Mouse (Mus musculus): ENCODE results near the gene Nectin2. TPM values are rescaled to one million over a fixed set of nuclear protein-coding genes. Genes with fewer than 3 reads are reported as not detected.

Nectin2 gene
- polyA plus RNA-seq, 1 experiment from 2014 or later: 112 TPM

DNA sequence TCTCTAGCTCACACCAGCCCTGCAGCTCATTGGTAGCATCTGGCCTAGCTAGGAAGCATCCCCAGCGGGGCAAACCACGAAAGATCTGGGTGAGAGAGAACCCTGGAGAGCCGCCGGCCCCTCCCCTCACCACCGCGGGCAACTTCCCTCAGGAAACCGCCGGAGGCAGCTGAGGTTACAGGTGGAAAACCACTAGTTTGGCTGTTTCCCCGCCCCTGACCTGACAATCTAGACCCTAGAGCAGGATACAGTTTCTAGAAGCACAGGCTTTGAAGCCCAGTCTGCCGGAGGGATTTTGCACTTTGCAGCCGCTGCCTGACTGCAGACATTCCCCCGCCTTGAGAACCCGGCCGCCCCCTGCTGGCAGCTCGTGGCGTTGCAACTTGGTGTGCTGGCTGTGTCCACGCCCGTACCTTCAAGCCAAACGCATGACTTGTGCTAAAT is 39.6 kb upstream of the Nectin2 start:
- DNase-seq (ENCODE audit: low spot score) (peak; percentile 93), ATAC-seq (replicated peaks; ENCODE audit: low FRiP score, low read depth) (peak; percentile 58)
- Histone ChIP-seq H3K36me3 (ENCODE audit: insufficient read depth, low read length) (no peaks in the 10 kb centered on the region), H3K9me3 (replicated peaks; ENCODE audit: low read length) (no peaks in the 10 kb centered on the region), H3K4me1 (replicated peaks; ENCODE audit: insufficient read depth, low read length) (no peaks in the 10 kb centered on the region), H3K27me3 (ENCODE audit: insufficient read depth, low read length) (no peaks in the 10 kb centered on the region), H3K27ac (no peak overlapping the region), H3K4me3 (replicated peaks; ENCODE audit: low read depth, low read length) (peak overlapping the region; percentile 21; the same call in 1 of the 2 replicates), H3K9ac (ENCODE audit: low read depth, low read length) (peak overlapping the region; percentile 39; the same call in 1 of the 2 replicates), H3K4me2 (ENCODE audit: low read length) (peak overlapping the region; percentile 51)
- WGBS: under 1% methylated on average over 19 of the region's 19 CpGs
- TF ChIP-seq CTCF (IDR thresholded peaks at IDR 0.05; ENCODE audit: low read depth): peak; percentile 99

DNA sequence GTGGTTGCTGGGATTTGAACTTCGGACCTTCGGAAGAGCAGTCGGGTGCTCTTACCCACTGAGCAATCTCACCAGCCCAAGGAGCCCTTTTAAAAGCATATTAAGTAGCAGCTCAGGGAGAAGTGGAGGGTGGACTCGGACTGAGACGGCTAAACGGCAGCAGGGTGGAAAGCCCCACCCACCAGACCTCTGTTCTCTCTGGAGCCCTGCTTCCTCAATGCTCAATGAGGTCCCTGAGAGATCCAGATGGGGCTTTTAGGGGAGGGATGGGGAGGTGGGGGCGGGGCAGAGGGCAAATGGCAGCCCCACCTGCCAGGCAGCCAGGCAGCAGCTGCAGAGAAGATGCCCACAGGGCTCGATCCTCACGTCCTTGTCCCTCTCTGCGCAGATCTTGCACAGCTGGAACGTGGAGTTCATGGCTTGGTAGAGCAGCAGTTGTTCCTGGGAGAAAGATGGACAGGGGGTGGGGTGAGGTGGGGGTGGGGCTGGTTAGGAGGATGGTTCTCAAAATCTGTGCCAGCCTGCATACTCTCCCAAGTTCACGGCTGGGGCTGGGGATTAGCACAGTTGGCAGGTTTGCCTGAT is 35.7 kb upstream of the Nectin2 start:
- no peak for TF ChIP-seq CTCF (IDR thresholded peaks at IDR 0.05; ENCODE audit: low read depth)
- no peak for ATAC-seq (replicated peaks; ENCODE audit: low FRiP score, low read depth)
- no peak for DNase-seq (ENCODE audit: low spot score)
- Histone ChIP-seq H3K36me3 (ENCODE audit: insufficient read depth, low read length) (no peaks in the 10 kb centered on the region), H3K27ac (no peak overlapping the region), H3K4me3 (replicated peaks; ENCODE audit: low read depth, low read length) (no peak overlapping the region), H3K4me1 (replicated peaks; ENCODE audit: insufficient read depth, low read length) (no peaks in the 10 kb centered on the region), H3K27me3 (ENCODE audit: insufficient read depth, low read length) (no peaks in the 10 kb centered on the region), H3K9me3 (replicated peaks; ENCODE audit: low read length) (no peaks in the 10 kb centered on the region), H3K4me2 (ENCODE audit: low read length) (no peak overlapping the region), H3K9ac (ENCODE audit: low read depth, low read length) (no peak overlapping the region)
- WGBS: 39% methylated on average over 12 of the region's 12 CpGs

DNA sequence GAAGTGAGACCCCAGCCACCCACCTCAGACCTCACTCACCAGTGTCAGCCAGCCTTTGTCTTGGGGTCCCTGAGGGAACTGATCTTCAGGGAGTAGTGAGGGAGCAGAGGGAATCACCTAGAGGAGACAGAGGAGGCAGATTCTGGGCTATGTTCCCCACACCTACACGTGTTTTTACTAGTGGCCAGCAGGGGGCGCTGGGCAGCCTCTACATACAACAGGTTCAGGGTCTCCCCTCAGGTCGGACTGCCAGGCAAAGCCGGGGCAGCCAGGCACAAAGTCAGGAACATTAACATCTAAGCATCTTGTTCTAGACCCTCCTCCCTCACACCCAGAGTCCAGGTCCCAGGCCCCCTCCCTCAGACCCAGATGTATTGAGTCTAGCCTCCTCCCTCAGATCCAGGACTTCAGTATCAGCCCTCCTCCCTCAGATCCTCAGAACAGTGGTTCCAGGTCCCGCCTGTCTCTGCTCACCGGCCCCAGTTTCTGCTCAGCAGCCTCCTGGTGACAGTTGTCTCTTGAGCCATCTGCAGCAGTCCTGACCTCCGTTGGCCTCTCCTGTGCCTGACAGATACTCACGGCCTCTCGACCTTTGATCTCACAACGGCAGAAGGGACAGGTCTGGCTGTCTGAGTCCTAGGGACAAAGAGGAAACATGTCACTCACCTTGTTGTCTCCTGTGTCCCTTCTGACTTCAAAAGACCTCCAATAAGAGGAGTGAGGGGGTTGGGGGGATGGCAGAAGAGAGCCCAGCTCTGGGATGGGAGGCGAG is 34.7 kb upstream of the Nectin2 start:
- Histone ChIP-seq H3K9me3 (replicated peaks; ENCODE audit: low read length) (no peaks in the 10 kb centered on the region), H3K4me3 (replicated peaks; ENCODE audit: low read depth, low read length) (no peak overlapping the region), H3K27me3 (ENCODE audit: insufficient read depth, low read length) (no peaks in the 10 kb centered on the region), H3K4me2 (ENCODE audit: low read length) (no peak overlapping the region), H3K36me3 (ENCODE audit: insufficient read depth, low read length) (no peaks in the 10 kb centered on the region), H3K4me1 (replicated peaks; ENCODE audit: insufficient read depth, low read length) (no peaks in the 10 kb centered on the region), H3K27ac (no peak overlapping the region), H3K9ac (ENCODE audit: low read depth, low read length) (no peak overlapping the region)
- peak; percentile 37; the same call in 1 of the 2 replicates for ATAC-seq (replicated peaks; ENCODE audit: low FRiP score, low read depth)
- peak; percentile 70 for TF ChIP-seq CTCF (IDR thresholded peaks at IDR 0.05; ENCODE audit: low read depth)
- 39% methylated on average over 11 of the region's 11 CpGs for WGBS
- no peak for DNase-seq (ENCODE audit: low spot score)

DNA sequence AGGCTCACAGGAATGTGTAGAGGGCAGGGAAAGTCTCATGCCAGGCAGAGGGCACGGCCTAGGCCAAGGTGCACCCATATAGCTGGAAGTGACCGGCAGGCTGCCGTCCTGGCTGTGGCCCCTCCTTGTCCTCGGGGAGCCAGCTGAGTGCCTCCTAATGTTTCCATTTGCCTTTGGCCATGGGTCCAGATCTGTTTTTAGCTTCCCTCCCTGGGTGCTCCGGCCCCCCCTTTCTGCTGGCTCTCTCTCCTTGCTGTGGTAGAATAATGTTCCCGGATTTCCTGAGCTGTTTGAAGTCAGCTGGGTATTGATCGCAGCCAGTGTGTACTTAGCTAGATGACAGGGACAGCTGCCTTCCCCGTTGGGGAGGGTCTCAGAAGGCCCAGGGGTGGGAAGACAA is 33.3 kb upstream of the Nectin2 start:
- ATAC-seq (replicated peaks; ENCODE audit: low FRiP score, low read depth) (no peak), DNase-seq (ENCODE audit: low spot score) (no peak)
- Histone ChIP-seq H3K9me3 (replicated peaks; ENCODE audit: low read length) (no peaks in the 10 kb centered on the region), H3K4me3 (replicated peaks; ENCODE audit: low read depth, low read length) (no peak overlapping the region), H3K9ac (ENCODE audit: low read depth, low read length) (no peak overlapping the region), H3K27me3 (ENCODE audit: insufficient read depth, low read length) (no peaks in the 10 kb centered on the region), H3K27ac (no peak overlapping the region), H3K36me3 (ENCODE audit: insufficient read depth, low read length) (no peaks in the 10 kb centered on the region), H3K4me1 (replicated peaks; ENCODE audit: insufficient read depth, low read length) (no peaks in the 10 kb centered on the region), H3K4me2 (ENCODE audit: low read length) (no peak overlapping the region)
- 67% methylated on average over 8 of the region's 8 CpGs for whole genome bisulfite sequencing
- no peak for TF ChIP-seq CTCF (IDR thresholded peaks at IDR 0.05; ENCODE audit: low read depth)

DNA sequence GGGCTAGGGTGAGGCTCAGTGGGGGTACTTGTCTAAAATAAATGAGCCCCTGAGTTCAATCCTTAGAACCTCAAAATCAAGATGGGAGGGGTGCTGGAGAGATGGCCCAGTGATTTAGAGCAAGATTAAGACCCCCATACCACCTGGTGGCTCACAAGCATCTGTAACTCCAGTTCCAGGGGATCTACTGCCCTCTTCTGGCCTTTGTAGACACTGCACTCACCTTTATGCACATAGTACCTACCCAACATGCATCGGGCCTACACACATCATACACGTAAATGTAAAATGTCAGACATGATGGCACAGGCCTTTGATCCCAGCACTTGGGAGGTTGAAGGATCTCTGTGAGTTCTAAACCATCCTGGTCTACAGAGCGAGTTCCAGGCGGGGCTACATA is 32.4 kb upstream of the Nectin2 start:
- H3K36me3 ChIP-seq (ENCODE audit: insufficient read depth, low read length): no peaks in the 10 kb centered on the region
- H3K4me2 ChIP-seq (ENCODE audit: low read length): no peak overlapping the region
- ATAC-seq (replicated peaks; ENCODE audit: low FRiP score, low read depth) (no peak), DNase-seq (ENCODE audit: low spot score) (peak; percentile 63)
- 95% methylated on average over 4 of the region's 4 CpGs for WGBS
- TF ChIP-seq CTCF (IDR thresholded peaks at IDR 0.05; ENCODE audit: low read depth): peak; percentile 84
- no peak overlapping the region for H3K4me3 ChIP-seq (replicated peaks; ENCODE audit: low read depth, low read length)
- H3K27ac ChIP-seq: no peak overlapping the region
- H3K27me3 ChIP-seq (ENCODE audit: insufficient read depth, low read length): no peaks in the 10 kb centered on the region
- H3K4me1 ChIP-seq (replicated peaks; ENCODE audit: insufficient read depth, low read length): no peaks in the 10 kb centered on the region
- H3K9me3 ChIP-seq (replicated peaks; ENCODE audit: low read length): no peaks in the 10 kb centered on the region
- H3K9ac ChIP-seq (ENCODE audit: low read depth, low read length): no peak overlapping the region

DNA sequence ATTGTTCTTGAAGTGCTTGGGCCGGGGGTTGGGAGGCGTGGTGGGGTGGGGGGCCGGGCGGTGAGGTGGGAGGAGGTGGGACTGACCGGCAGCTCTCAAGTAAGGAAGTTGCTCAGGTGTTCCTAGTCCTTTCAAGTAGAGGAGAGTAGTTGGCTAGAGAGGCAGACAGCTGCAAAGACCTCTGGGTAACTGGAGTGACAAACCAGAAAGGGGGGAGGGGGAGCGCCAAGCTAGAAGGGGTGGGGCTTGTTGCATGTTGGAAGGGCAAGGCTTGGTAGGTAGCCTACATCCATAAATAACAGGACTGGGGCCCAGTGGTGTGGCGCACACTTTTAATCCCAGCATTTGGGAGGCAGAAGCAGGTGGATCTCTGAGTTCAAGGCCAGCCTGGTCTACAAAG is 31.5 kb upstream of the Nectin2 start:
- no peak overlapping the region for H3K9ac ChIP-seq (ENCODE audit: low read depth, low read length)
- H3K4me1 ChIP-seq (replicated peaks; ENCODE audit: insufficient read depth, low read length): no peaks in the 10 kb centered on the region
- H3K4me2 ChIP-seq (ENCODE audit: low read length): no peak overlapping the region
- H3K4me3 ChIP-seq (replicated peaks; ENCODE audit: low read depth, low read length): no peak overlapping the region
- no peak for DNase-seq (ENCODE audit: low spot score)
- no peaks in the 10 kb centered on the region for H3K27me3 ChIP-seq (ENCODE audit: insufficient read depth, low read length)
- no peak for TF ChIP-seq CTCF (IDR thresholded peaks at IDR 0.05; ENCODE audit: low read depth)
- H3K27ac ChIP-seq: no peak overlapping the region
- ATAC-seq (replicated peaks; ENCODE audit: low FRiP score, low read depth): no peak
- no peaks in the 10 kb centered on the region for H3K36me3 ChIP-seq (ENCODE audit: insufficient read depth, low read length)
- WGBS: 88% methylated on average over 7 of the region's 7 CpGs
- H3K9me3 ChIP-seq (replicated peaks; ENCODE audit: low read length): no peaks in the 10 kb centered on the region
